Mouse (Mus musculus) forebrain, postnatal 0 days (tissue): ENCODE measurements around the gene Tex9. TPM values are rescaled to one million over a fixed set of nuclear protein-coding genes. Genes with fewer than 3 reads are reported as not detected.

Experiments used
- ATAC-seq: fragments of 200-750 bp; cut with Nextera tagmentation; 2 replicates; pipeline ENCODE4 v1.8.0; 2017; ENCODE audit warnings: mild to moderate bottlenecking, moderate library complexity
- DNase-seq: peaks from one replicate; pipeline ENCODE4 v3.0.0-alpha.2; 2015
- H3K27ac ChIP-seq: fragments of 300-500 bp; sonication (generic); 2 replicates; pipeline ENCODE4 v1.5.1; 2014; ENCODE audit warnings: low read depth, mild to moderate bottlenecking, antibody characterized with exemption, low read length, moderate library complexity, mixed read lengths
- H3K27me3 ChIP-seq: fragments of 300-500 bp; sonication (generic); 2 replicates; pipeline ENCODE4 v1.6.1; 2014; ENCODE audit warnings: mild to moderate bottlenecking, low read length, mixed read lengths; ENCODE audit not compliant: insufficient read depth
- H3K36me3 ChIP-seq: fragments of 300-500 bp; sonication (generic); 2 replicates; pipeline ENCODE4 v1.6.1; 2014; ENCODE audit warnings: mild to moderate bottlenecking, moderate library complexity; ENCODE audit not compliant: insufficient read depth
- H3K4me1 ChIP-seq: fragments of 300-500 bp; sonication (generic); 2 replicates; pipeline ENCODE4 v1.6.1; 2014; ENCODE audit warnings: antibody characterized with exemption; ENCODE audit not compliant: insufficient read depth
- H3K4me2 ChIP-seq: fragments of 300-500 bp; sonication (generic); 2 replicates; pipeline ENCODE4 v1.6.1; 2014; ENCODE audit warnings: low read depth, mild to moderate bottlenecking, moderate library complexity
- H3K4me3 ChIP-seq: fragments of 300-500 bp; sonication (generic); 2 replicates; pipeline ENCODE4 v1.5.1; 2014; ENCODE audit warnings: low read depth, low read length, mixed read lengths
- H3K9ac ChIP-seq: fragments of 300-500 bp; sonication (generic); 2 replicates; pipeline ENCODE4 v1.6.1; 2014; ENCODE audit warnings: mild to moderate bottlenecking
- H3K9me3 ChIP-seq: fragments of 300-500 bp; sonication (generic); 2 replicates; pipeline ENCODE4 v1.6.1; 2016; ENCODE audit warnings: low read length
- CTCF ChIP-seq: sonication (generic); IDR thresholded peaks from 2 replicates; pipeline ENCODE4 v1.5.1; 2016; ENCODE audit warnings: antibody characterized with exemption, control low read depth, low read depth
- WGBS: fragments of 180-500 bp; shearing (Covaris S2); extraction: QIAGEN DNeasy Blood & Tissue Kit; methylation state at CpG from one replicate; pipeline ENCODE4 v1.1.7; 2014; 5-methylcytosine and 5-hydroxymethylcytosine counted together
- polyA plus RNA-seq: library from polyadenylated mRNA; unstranded; fragments of >200 nt; fragmentation: Nextera tagmentation; extraction: Ambion mirVana; gene quantifications from 2 replicates; pipeline ENCODE4 v1.2.1, GENCODE M21; 2015
- total RNA-seq: library from RNA; depleted of rRNA; stranded (reverse); fragments of >200 nt; gene quantifications from 2 replicates; pipeline ENCODE4 v1.2.3, GENCODE M21; 2014

The Tex9 gene
- total and polyA plus RNA-seq, 2 experiments from 2014 or later, result 29.3 to 33.8 TPM

GRCm38 (mm10) chr9:72489131-72489530 lies 2.9 kb downstream of the Tex9 start:
- Histone ChIP-seq H3K27ac (no peak overlapping the region), H3K9ac (no peak overlapping the region), H3K9me3 (no peaks in the 10 kb centered on the region), H3K27me3 (no peaks in the 10 kb centered on the region), H3K4me2 (no peak overlapping the region), H3K4me3 (no peak overlapping the region), H3K36me3 (no peaks in the 10 kb centered on the region; the same call in 1 of the 2 replicates), H3K4me1 (peaks cover 15% of the 10 kb centered on the region; the same call in 1 of the 2 replicates)
- no peak for TF ChIP-seq CTCF
- DNase-seq (no peak), ATAC-seq (no peak)
- 94% methylated on average over 5 of the region's 5 CpGs for WGBS

DNA sequence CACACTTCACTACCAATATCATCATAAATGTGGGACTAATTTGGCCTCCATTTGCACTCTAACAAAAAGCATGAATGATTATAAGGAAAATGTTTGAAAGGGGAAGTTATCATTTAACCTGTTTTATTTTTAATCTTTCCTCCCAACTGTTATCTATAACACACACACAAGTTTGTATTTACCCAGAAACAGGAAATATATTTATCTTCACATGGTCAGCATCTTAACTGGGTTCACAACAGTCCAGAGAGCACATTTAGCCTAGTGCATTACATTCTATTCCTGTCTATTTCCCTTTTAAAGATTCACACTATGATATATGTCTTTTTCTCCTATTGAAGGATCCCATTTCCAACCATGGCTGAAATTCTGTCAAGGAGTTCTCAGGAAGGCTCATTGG lies 3.5 kb downstream of the Tex9 start:
- no peaks in the 10 kb centered on the region for H3K9me3 ChIP-seq
- ATAC-seq, result no peak
- no peaks in the 10 kb centered on the region for H3K27me3 ChIP-seq
- H3K27ac ChIP-seq, result no peak overlapping the region
- H3K9ac ChIP-seq, result no peak overlapping the region
- peaks cover 15% of the 10 kb centered on the region; the same call in 1 of the 2 replicates for H3K4me1 ChIP-seq
- TF ChIP-seq CTCF, result no peak
- H3K4me2 ChIP-seq, result no peak overlapping the region
- DNase-seq, result no peak
- H3K4me3 ChIP-seq, result no peak overlapping the region
- no peaks in the 10 kb centered on the region; the same call in 1 of the 2 replicates for H3K36me3 ChIP-seq

DNA sequence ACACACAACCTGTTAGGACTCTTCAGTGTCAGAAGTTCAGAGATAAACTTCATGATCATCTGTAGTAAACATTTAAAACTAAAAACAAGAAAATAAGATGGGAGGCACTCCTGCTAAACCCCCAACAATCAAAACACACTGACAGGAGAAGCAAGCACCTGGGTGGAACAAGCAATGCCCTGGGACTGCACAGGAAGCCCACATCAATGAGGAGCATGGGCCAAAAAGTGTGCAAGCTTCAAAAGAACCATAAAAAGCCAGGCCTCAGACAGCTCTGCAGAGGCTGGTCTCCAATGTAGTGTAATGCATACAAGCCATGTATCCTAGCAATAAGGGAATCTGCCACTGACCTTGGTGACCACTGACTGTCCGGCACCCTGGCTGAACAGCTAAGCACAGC lies 12.7 kb downstream of the Tex9 start:
- 80% methylated on average over 1 of the region's 1 CpGs for WGBS
- Histone ChIP-seq H3K27ac (no peak overlapping the region), H3K27me3 (no peaks in the 10 kb centered on the region), H3K9ac (no peak overlapping the region), H3K4me3 (no peak overlapping the region), H3K4me2 (no peak overlapping the region), H3K4me1 (no peaks in the 10 kb centered on the region), H3K9me3 (no peaks in the 10 kb centered on the region), H3K36me3 (peaks cover 13% of the 10 kb centered on the region)
- TF ChIP-seq CTCF, result no peak
- no peak for DNase-seq
- ATAC-seq, result no peak

GRCm38 (mm10) chr9:72477306-72477705 lies 14.7 kb downstream of the Tex9 start:
- ATAC-seq (no peak), DNase-seq (no peak)
- Histone ChIP-seq H3K9me3 (no peaks in the 10 kb centered on the region), H3K36me3 (peaks cover 17% of the 10 kb centered on the region), H3K4me3 (no peak overlapping the region), H3K9ac (no peak overlapping the region), H3K4me2 (no peak overlapping the region), H3K27ac (no peak overlapping the region), H3K4me1 (no peaks in the 10 kb centered on the region), H3K27me3 (no peaks in the 10 kb centered on the region)
- TF ChIP-seq CTCF, result no peak
- WGBS, result 80% methylated on average over 6 of the region's 6 CpGs

- Histone ChIP-seq H3K4me1 (no peaks in the 10 kb centered on the region), H3K27me3 (no peaks in the 10 kb centered on the region), H3K9me3 (no peaks in the 10 kb centered on the region), H3K36me3 (peaks cover 17% of the 10 kb centered on the region; the same call in 1 of the 2 replicates), H3K27ac (no peak overlapping the region), H3K9ac (no peak overlapping the region), H3K4me3 (no peak overlapping the region), H3K4me2 (no peak overlapping the region)
- no peak for TF ChIP-seq CTCF
- 72% methylated on average over 9 of the region's 9 CpGs for WGBS
- DNase-seq, result peak; percentile 79
- ATAC-seq, result peak; percentile 92
These were observed 16.5 kb downstream of the Tex9 start for GRCm38 (mm10) chr9:72475511-72475910.

DNA sequence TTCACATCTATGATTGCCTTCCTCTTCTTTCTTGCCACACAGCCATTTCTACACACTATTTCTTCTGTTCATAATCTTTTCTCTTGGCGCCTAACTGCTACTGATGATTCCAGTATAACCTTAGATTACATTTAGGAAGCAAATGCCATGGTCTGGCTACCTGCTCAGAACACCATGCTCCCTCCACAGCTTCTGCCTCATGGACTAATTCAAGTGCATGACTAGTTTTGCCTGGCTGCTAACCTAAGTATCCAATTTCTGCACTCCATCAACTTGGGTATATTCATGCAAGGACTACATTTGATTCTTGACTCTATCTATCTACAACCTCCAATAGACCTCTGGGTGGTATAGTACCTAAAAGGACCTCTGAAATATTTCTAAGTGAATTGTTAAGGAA lies 22.2 kb downstream of the Tex9 start:
- DNase-seq (no peak), ATAC-seq (no peak)
- Histone ChIP-seq H3K27me3 (no peaks in the 10 kb centered on the region), H3K4me1 (no peaks in the 10 kb centered on the region), H3K4me2 (no peak overlapping the region), H3K27ac (no peak overlapping the region), H3K9me3 (no peaks in the 10 kb centered on the region), H3K4me3 (no peak overlapping the region), H3K36me3 (0 out of 2 replicates have a peak, but pooled peaks cover 7% of the 10 kb centered on the region), H3K9ac (no peak overlapping the region)
- 100% methylated on average over 1 of the region's 1 CpGs for WGBS
- TF ChIP-seq CTCF, result no peak

- no peaks in the 10 kb centered on the region for H3K27me3 ChIP-seq
- no peaks in the 10 kb centered on the region for H3K4me1 ChIP-seq
- no peak overlapping the region for H3K27ac ChIP-seq
- no peaks in the 10 kb centered on the region for H3K9me3 ChIP-seq
- DNase-seq, result no peak
- no peak overlapping the region for H3K9ac ChIP-seq
- no peak for TF ChIP-seq CTCF
- H3K4me2 ChIP-seq, result no peak overlapping the region
- 90% methylated on average over 10 of the region's 10 CpGs for WGBS
- ATAC-seq, result no peak
- H3K4me3 ChIP-seq, result no peak overlapping the region
- H3K36me3 ChIP-seq, result 0 out of 2 replicates have a peak, but pooled peaks cover 7% of the 10 kb centered on the region
These were observed 23.4 kb downstream of the Tex9 start for GRCm38 (mm10) chr9:72468616-72469015.
